Mouse (Mus musculus) stomach, embryonic 15.5 days (tissue): ENCODE data around the gene Tnfaip8l1. TPM values are rescaled to one million over a fixed set of nuclear protein-coding genes. Genes with fewer than 3 reads are reported as not detected.

Source experiments
- ATAC-seq: fragments of 200-750 bp; cut with Nextera tagmentation; 2 replicates; pipeline ENCODE4 v1.8.0; 2017; ENCODE audit warnings: low read depth, moderate number of reproducible peaks, moderate TSS enrichment; ENCODE audit not compliant: insufficient read depth, low FRiP score
- H3K27ac ChIP-seq: fragments of 300-500 bp; sonication (generic); 2 replicates; pipeline ENCODE4 v1.5.1; 2015; ENCODE audit warnings: mild to moderate bottlenecking, inconsistent platforms
- H3K27me3 ChIP-seq: fragments of 300-500 bp; sonication (generic); replicated peaks from 2 replicates; pipeline ENCODE4 v1.6.1; 2015; ENCODE audit warnings: inconsistent platforms
- H3K36me3 ChIP-seq: fragments of 300-500 bp; sonication (generic); 2 replicates; pipeline ENCODE4 v1.6.1; 2015; ENCODE audit warnings: inconsistent platforms
- H3K4me1 ChIP-seq: fragments of 300-500 bp; sonication (generic); 2 replicates; pipeline ENCODE4 v1.6.1; 2015; ENCODE audit warnings: inconsistent platforms
- H3K4me2 ChIP-seq: fragments of 300-500 bp; sonication (generic); 2 replicates; pipeline ENCODE4 v1.6.1; 2015; ENCODE audit warnings: mild to moderate bottlenecking, inconsistent platforms
- H3K4me3 ChIP-seq: fragments of 300-500 bp; sonication (generic); replicated peaks from 2 replicates; pipeline ENCODE4 v1.5.1; 2015; ENCODE audit warnings: inconsistent platforms
- H3K9ac ChIP-seq: fragments of 300-500 bp; sonication (generic); 2 replicates; pipeline ENCODE4 v1.6.1; 2015; ENCODE audit warnings: inconsistent platforms
- H3K9me3 ChIP-seq: fragments of 300-500 bp; sonication (generic); 2 replicates; pipeline ENCODE4 v1.6.1; 2016; ENCODE audit warnings: inconsistent platforms
- WGBS: fragments of 180-500 bp; shearing (Covaris S2); methylation state at CpG from one replicate; pipeline ENCODE4 v1.1.7; 2015; 5-methylcytosine and 5-hydroxymethylcytosine counted together
- polyA plus RNA-seq: library from polyadenylated mRNA; unstranded; fragments of >200 nt; fragmentation: Nextera tagmentation; extraction: Ambion mirVana; gene quantifications from 2 replicates; pipeline ENCODE4 v1.2.1, GENCODE M21; 2015

Gene Tnfaip8l1
- polyA plus RNA-seq, result 13.2 and 14.8 TPM in 2 replicates

DNA sequence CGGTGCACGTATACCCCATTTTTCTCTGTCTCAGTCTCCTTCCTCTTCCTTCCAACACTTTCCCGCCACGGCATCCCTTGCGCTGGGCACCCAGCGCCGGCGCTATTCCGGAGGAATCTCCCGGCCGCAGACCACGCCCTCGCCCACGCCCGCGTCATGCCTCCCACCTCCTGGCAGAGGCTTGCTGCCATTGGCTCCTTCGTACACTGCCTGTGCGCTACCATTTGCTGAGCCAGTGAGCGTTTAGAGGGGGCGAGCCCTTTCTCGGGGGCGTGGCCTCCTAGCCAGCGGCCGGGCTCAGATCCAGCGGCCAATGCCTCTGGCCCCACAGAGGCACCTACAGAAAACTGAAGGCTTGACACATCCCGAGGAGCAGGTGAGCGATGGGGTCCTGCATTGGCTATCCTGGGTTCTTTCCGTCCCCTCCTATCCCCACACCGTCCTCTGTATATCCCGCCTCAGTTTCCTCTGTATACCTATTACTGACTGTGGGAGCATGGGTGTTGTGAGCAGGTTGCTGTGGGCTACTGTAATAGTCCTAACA, at the start of gene Tnfaip8l1:
Gene Tnfaip8l1, plus strand, starts transcription at position 247 of the 544 bp plus-strand sequence.
- H3K27ac ChIP-seq, result peak within 1 kb of the TSS; percentile 52; the same call in 1 of the 2 replicates
- no peaks in the 10 kb centered on the region for H3K36me3 ChIP-seq
- H3K4me3 ChIP-seq, result peak within 1 kb of the TSS; percentile 41
- no peaks in the 10 kb centered on the region for H3K9me3 ChIP-seq
- H3K9ac ChIP-seq, result peak within 1 kb of the TSS; percentile 20; the same call in 1 of the 2 replicates
- 1% methylated on average over 30 of the region's 30 CpGs for WGBS
- peaks cover 17% of the 10 kb centered on the region for H3K27me3 ChIP-seq
- peak within 1 kb of the TSS; percentile 85 for H3K4me2 ChIP-seq
- peaks cover 23% of the 10 kb centered on the region for H3K4me1 ChIP-seq
- ATAC-seq, result peak; percentile 97

DNA sequence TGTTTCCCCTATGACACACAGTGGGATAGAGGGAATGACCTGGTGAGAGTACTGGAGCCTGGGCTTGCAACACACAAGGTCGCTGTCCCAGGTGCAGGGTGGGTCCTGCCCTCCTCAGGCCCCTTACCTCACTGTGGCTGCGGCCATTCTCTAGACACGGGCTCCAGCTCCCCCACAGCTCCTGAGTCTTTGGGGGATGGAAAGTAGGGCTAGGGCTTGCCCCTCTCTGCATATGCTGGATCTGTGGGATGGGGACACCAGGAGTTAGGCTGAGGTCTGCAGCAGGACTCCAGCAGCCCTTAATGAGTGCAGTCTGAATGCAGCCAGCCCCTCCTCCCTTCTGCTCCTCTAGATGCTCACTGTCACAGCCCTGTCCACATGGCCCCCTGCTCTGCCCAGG, 49.5 kb upstream of the Tnfaip8l1 start:
- Histone ChIP-seq H3K27ac (no peak overlapping the region), H3K4me1 (peaks cover 4% of the 10 kb centered on the region; the same call in 1 of the 2 replicates), H3K36me3 (no peaks in the 10 kb centered on the region), H3K27me3 (no peaks in the 10 kb centered on the region), H3K4me3 (no peak overlapping the region), H3K4me2 (no peak overlapping the region), H3K9ac (no peak overlapping the region), H3K9me3 (no peaks in the 10 kb centered on the region)
- 86% methylated on average over 3 of the region's 3 CpGs for WGBS
- no peak for ATAC-seq

DNA sequence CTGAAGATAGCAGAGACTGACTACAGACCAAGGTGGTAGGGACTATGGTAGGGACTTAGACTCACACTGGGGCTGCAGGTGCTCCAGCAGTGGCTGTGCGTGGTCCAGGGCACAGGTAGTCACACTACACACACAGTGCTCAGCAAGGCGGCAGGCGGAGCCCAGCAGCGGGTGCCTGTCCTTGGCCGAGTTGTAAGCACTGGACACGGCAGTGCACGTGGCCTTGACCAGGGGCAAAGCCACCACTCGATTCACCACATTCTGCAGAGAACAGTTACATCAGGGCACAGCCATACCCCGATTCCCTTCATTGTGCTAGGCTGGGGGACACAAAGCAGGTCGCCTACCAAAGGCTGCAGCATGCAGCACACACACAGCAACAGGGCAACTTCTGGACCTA, 46.1 kb upstream of the Tnfaip8l1 start:
- no peaks in the 10 kb centered on the region for H3K36me3 ChIP-seq
- H3K4me3 ChIP-seq, result no peak overlapping the region
- no peak overlapping the region for H3K27ac ChIP-seq
- no peaks in the 10 kb centered on the region for H3K9me3 ChIP-seq
- peaks cover 17% of the 10 kb centered on the region for H3K4me1 ChIP-seq
- no peak for ATAC-seq
- no peak overlapping the region for H3K4me2 ChIP-seq
- no peak overlapping the region for H3K9ac ChIP-seq
- H3K27me3 ChIP-seq, result peaks cover 28% of the 10 kb centered on the region
- 66% methylated on average over 10 of the region's 10 CpGs for WGBS

DNA sequence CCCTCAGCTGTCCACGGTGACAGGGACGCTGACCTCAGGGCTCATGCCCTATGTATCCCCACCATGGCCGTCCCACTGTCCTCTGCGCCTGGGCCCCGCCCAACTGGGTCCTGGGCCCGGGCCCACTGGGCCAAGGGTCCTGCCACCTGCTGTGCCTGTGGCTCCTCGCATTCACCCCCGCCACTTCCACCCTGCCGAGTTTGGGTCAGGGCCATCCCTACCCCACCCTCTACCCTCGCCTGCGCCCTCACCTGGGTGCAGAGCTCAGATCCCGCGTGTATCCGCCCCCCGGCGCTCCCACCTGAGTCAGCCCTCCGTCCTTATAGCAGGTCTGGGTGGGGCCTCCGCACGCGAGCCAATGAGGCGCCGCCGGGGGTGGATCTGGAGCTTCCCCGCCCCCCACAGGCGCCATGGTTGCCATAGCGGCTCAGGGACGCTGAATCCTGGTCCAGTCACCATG, 45.0 kb upstream of the Tnfaip8l1 start, which contains the start of gene Plin5:
Gene Plin5, minus strand, starts transcription at position 346 of the 460 bp plus-strand sequence.
- Histone ChIP-seq H3K27me3 (peaks cover 37% of the 10 kb centered on the region), H3K9ac (no peak within 1 kb of the TSS), H3K4me2 (peak within 1 kb of the TSS; percentile 70), H3K27ac (no peak within 1 kb of the TSS), H3K36me3 (no peaks in the 10 kb centered on the region), H3K9me3 (no peaks in the 10 kb centered on the region), H3K4me3 (peak within 1 kb of the TSS; percentile 30), H3K4me1 (peaks cover 17% of the 10 kb centered on the region)
- 2% methylated on average over 27 of the region's 27 CpGs for WGBS
- ATAC-seq, result peak; percentile 63

DNA sequence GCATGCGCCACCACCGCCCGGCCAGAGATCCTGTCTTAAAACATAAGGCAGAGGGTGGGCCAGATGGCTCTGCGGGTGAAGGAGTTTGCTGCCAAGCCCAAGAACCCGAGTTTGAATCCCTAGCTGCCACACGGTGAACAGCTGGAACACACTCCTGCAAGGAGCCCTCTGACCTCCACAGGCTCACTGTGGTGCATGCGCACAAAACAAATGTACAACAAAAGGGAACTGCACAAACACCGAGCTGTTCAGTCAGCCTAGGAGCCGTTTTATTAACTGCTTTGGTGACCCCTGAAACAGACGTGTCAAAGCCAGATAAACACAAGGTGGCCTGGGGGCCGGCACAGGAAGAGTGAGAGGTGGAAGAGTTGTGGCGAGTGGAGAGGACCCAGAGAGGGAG, 42.8 kb upstream of the Tnfaip8l1 start:
- Histone ChIP-seq H3K36me3 (no peaks in the 10 kb centered on the region), H3K4me3 (no peak overlapping the region), H3K27me3 (peaks cover 53% of the 10 kb centered on the region), H3K4me2 (peak overlapping the region; percentile 37; the same call in 1 of the 2 replicates), H3K4me1 (peaks cover 25% of the 10 kb centered on the region), H3K27ac (no peak overlapping the region), H3K9me3 (no peaks in the 10 kb centered on the region), H3K9ac (no peak overlapping the region)
- no peak for ATAC-seq
- WGBS, result 26% methylated on average over 12 of the region's 12 CpGs

DNA sequence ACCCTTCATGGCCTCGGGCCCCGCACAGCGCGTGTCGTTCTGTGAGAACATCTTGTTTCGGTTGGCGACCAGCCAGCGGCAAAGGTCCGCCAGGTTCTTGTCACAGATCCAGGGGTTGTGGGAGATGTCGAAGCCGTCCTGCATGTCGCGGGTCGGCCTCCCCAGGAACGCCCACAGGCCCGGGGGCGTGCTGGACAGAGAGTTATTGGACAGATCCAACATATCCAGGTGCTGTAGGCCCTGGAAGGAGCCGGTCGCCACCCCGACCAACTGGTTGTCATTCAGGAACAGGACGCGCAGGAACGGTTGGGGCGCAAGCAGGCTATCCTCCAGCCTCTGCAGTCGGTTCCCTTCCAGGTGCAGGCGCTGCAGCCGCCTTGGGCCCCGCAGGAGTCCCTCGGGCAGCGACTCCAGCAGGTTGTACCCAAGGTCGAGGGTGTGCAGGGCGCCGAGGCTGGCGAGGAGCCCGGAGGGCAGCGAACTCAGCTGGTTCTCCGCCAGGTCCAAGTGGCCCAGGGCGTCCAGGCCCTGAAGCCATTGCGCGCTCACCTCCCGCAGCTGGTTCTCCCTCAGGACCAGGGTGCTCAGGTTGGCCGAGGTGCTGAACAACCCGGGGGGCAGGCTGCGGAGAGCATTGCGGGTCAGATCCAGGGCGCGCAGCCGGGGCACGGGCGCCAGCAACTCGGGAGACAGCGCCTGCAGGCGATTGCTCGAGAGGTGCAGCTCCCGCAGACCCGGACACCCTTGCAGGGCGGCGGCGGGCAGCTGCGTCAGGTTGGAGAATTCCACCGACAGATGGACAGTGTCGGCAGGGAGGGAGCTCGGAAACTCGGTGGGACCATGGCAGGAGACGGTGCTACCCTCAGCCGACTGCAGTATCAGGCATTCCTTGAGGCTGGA, 42.0 kb upstream of the Tnfaip8l1 start:
- ATAC-seq, result no peak
- peaks cover 57% of the 10 kb centered on the region for H3K27me3 ChIP-seq
- peak overlapping the region; percentile 37 for H3K4me2 ChIP-seq
- H3K9ac ChIP-seq, result no peak overlapping the region
- 5% methylated on average over 66 of the region's 66 CpGs for WGBS
- H3K4me1 ChIP-seq, result peaks cover 29% of the 10 kb centered on the region
- H3K4me3 ChIP-seq, result peak overlapping the region; percentile 17
- no peaks in the 10 kb centered on the region for H3K36me3 ChIP-seq
- H3K27ac ChIP-seq, result no peak overlapping the region
- H3K9me3 ChIP-seq, result no peaks in the 10 kb centered on the region

DNA sequence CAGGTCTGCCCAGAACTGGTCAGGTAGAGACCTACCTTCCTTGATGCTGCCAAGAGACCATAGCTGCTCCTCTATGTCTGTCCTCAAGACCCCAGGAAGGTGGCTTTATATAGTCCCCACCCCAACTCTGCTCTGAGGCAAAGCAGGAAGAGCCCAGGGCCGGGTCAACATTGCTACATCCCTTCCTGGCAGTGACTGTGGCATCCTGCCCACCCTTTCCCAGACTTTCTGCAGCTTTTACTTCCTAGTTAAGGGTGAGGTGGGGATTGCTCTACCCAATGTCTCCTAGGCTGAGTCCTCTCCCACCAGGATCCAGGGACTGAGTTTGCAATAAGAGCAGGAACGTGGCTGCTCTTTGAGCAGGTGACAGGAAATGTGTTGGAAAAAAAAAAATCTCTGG, 40.5 kb upstream of the Tnfaip8l1 start, which contains the start of gene Lrg1:
Gene Lrg1, minus strand, starts transcription at position 176 of the 400 bp plus-strand sequence.
- Histone ChIP-seq H3K36me3 (no peaks in the 10 kb centered on the region), H3K4me3 (no peak within 1 kb of the TSS)
- ATAC-seq, result no peak

DNA sequence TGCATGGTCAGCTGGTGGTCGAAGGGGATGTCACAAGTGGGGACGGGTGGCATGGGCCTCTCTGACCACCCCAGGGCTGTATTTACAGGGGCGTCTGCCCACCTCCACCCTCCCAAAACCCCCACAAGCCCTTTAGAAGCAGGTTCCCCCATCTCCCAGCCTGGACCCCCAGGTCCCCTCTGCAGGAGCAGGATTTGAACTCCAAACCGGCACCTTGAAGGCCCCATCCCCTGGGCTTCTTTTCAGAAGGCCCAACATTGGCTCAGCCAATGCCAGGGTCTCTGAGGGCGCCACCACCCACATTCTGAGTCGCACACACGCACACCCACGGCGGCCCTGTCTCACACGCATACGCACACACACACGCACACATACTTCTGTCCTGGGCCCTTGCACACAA, 39.1 kb upstream of the Tnfaip8l1 start:
- Histone ChIP-seq H3K36me3 (no peaks in the 10 kb centered on the region), H3K9me3 (no peaks in the 10 kb centered on the region), H3K27ac (no peak overlapping the region), H3K4me1 (peaks cover 25% of the 10 kb centered on the region), H3K4me2 (no peak overlapping the region), H3K9ac (no peak overlapping the region), H3K27me3 (peaks cover 55% of the 10 kb centered on the region), H3K4me3 (no peak overlapping the region)
- 88% methylated on average over 12 of the region's 12 CpGs for WGBS
- ATAC-seq, result no peak

More for the DNA sequence above, 40.5 kb upstream of the Tnfaip8l1 start, which contains the start of gene Lrg1:
- Histone ChIP-seq H3K9me3 (no peaks in the 10 kb centered on the region), H3K4me1 (peaks cover 29% of the 10 kb centered on the region), H3K4me2 (no peak within 1 kb of the TSS), H3K9ac (no peak within 1 kb of the TSS), H3K27me3 (peaks cover 57% of the 10 kb centered on the region), H3K27ac (no peak within 1 kb of the TSS)
- 40% methylated on average over 2 of the region's 2 CpGs for WGBS

DNA sequence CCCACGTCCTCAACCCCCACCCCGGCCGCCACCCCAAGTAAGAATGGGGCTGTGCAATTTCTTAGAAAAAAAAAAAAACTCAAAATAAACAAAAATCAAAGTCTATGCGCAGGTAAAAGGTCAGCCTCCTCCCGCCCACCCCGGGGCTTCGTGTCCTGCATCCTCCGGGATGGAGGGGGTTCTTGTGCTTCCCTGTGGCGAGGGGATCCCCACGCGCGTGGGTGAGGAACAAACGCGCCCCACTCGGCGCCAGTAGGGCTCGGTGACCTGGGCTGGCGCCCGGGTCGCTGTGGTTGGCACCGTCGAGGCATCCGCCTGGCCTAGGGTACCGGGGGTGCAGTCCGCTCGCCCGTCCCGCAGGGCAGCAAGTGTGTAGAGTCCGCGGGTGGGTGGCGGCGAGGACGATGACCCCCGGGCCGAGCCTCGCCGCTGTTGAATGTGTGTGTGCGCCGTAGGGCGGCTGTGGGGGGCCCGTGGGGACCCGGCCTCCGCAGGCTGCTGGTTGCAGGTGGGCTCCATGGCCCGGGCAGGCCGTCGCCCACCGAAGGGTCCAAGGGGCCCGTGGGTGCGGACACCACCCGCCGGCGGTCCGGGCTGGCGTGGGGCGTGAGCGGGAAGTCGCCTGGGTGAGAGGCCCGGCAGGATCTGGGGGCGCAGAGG, 38.5 kb upstream of the Tnfaip8l1 start:
- H3K27ac ChIP-seq, result no peak overlapping the region
- no peak for ATAC-seq
- peaks cover 51% of the 10 kb centered on the region for H3K27me3 ChIP-seq
- 42% methylated on average over 59 of the region's 59 CpGs for WGBS
- H3K4me1 ChIP-seq, result peaks cover 25% of the 10 kb centered on the region
- no peaks in the 10 kb centered on the region for H3K36me3 ChIP-seq
- H3K4me2 ChIP-seq, result peak overlapping the region; percentile 78
- H3K9me3 ChIP-seq, result no peaks in the 10 kb centered on the region
- H3K4me3 ChIP-seq, result peak overlapping the region; percentile 45
- peak overlapping the region; percentile 20 for H3K9ac ChIP-seq

DNA sequence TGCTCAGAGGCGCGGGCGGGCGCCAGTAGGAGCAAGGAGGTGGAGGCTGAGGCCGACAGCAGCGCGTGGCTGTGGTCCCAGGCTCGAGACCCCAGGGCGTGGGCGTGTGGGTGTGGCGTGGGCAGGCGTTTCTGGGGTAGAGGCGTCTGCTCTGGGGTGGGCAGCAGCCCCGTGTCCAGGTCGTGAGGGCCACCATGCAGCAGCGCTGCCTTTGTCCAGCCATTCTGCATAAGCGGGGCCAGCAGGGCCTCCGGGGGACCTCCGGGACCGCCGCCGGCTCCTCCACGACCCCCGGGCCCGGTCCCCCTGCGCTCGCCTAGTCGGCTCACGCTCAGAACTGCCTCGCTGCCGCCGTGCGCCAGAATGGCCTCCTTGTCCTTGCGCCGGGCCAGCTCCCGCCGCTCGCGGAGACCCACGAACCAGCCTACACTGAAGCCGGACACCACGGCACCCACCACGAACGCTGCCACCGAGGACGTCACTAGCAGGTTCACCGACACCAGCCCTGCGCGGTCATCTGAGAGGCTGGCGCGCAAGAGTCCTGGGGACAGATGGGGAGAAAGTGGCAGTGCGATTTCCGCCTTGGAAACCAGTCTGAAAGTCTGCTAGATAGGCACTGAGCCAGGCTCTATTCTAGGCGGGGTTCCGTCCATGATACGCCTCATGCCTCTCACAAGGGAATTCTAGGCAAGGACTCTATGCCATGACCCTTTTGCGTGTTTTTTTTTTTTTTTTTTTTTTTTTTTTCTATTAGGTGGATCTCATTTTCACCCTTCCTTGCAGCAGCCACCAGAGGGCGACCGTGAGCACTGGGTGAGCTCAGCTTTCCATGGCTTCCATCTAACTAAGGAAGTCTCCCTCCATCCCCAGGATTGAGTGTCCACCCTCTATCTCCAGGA, 37.7 kb upstream of the Tnfaip8l1 start:
- peak; percentile 7; the same call in 1 of the 2 replicates for ATAC-seq
- peaks cover 44% of the 10 kb centered on the region for H3K27me3 ChIP-seq

DNA sequence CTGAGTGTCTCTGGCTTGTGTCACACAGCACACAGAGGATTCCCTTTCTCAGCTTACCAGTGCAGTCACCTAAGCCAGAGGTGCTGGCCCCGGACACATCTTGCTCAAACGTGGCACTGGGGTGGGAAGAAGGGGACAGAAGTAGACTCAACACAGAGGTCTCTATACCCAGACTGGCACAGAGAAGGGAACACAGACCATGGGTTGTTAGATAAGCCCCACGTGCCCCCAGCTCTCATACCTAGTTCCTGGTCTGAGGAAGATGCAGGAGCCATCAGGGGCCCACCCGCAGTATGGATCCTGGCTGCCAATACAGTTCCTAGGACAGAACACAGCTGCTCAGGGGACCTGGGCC, 37.0 kb upstream of the Tnfaip8l1 start:
- peaks cover 38% of the 10 kb centered on the region for H3K27me3 ChIP-seq

More for the DNA sequence above, 37.7 kb upstream of the Tnfaip8l1 start:
- Histone ChIP-seq H3K9me3 (no peaks in the 10 kb centered on the region), H3K4me1 (peaks cover 23% of the 10 kb centered on the region), H3K36me3 (no peaks in the 10 kb centered on the region), H3K9ac (peak overlapping the region; percentile 20), H3K4me3 (peak overlapping the region; percentile 45), H3K27ac (no peak overlapping the region), H3K4me2 (peak overlapping the region; percentile 78)
- WGBS, result 13% methylated on average over 59 of the region's 59 CpGs

More for the DNA sequence above, 37.0 kb upstream of the Tnfaip8l1 start:
- H3K27ac ChIP-seq, result no peak overlapping the region
- no peaks in the 10 kb centered on the region for H3K36me3 ChIP-seq
- H3K9ac ChIP-seq, result no peak overlapping the region
- H3K4me1 ChIP-seq, result peaks cover 16% of the 10 kb centered on the region
- H3K9me3 ChIP-seq, result no peaks in the 10 kb centered on the region
- H3K4me2 ChIP-seq, result no peak overlapping the region
- no peak for ATAC-seq
- H3K4me3 ChIP-seq, result no peak overlapping the region
- WGBS, result 89% methylated on average over 4 of the region's 4 CpGs
